Mouse (Mus musculus): Measurements from ENCODE around the gene Tanc1. TPM values are rescaled to one million over a fixed set of nuclear protein-coding genes. Genes with fewer than 3 reads are reported as not detected.
A peak's percentile ranks its signal among the peaks of the same experiment; 100 is the strongest.

Tanc1 gene
- polyA plus RNA-seq, 1 experiment from 2014 or later, result 27.7 TPM

- Histone ChIP-seq H3K27ac (no peak overlapping the region), H3K9me3 (no peaks in the 10 kb centered on the region), H3K4me1 (peaks cover 27% of the 10 kb centered on the region), H3K27me3 (ENCODE audit: poor library complexity, severe bottlenecking) (no peaks in the 10 kb centered on the region), H3K36me3 (replicated peaks) (peaks cover 18% of the 10 kb centered on the region), H3K4me3 (no peak overlapping the region)
- DNase-seq (ENCODE audit: extremely low spot score, low spot score), result no peak
- 92% methylated on average over 5 of the region's 5 CpGs for WGBS
Measured at GRCm38 (mm10) chr2:59762277-59762676, 150.4 kb downstream of the Tanc1 start.

- Histone ChIP-seq H3K4me1 (peaks cover 26% of the 10 kb centered on the region), H3K36me3 (replicated peaks) (peaks cover 6% of the 10 kb centered on the region), H3K9me3 (no peaks in the 10 kb centered on the region), H3K27ac (no peak overlapping the region), H3K4me3 (no peak overlapping the region), H3K27me3 (ENCODE audit: poor library complexity, severe bottlenecking) (no peaks in the 10 kb centered on the region)
- no peak for DNase-seq (ENCODE audit: extremely low spot score, low spot score)
- WGBS, result 82% methylated on average over 10 of the region's 10 CpGs
Measured at GRCm38 (mm10) chr2:59765671-59766070, 153.8 kb downstream of the Tanc1 start.

GRCm38 (mm10) chr2:59767893-59768292 is 156.1 kb downstream of the Tanc1 start:
- peaks cover 39% of the 10 kb centered on the region for H3K4me1 ChIP-seq

GRCm38 (mm10) chr2:59768661-59769384 is 157.0 kb downstream of the Tanc1 start:
- DNase-seq (ENCODE audit: extremely low spot score, low spot score), result no peak
- Histone ChIP-seq H3K9me3 (no peaks in the 10 kb centered on the region), H3K27ac (no peak overlapping the region), H3K4me3 (no peak overlapping the region), H3K4me1 (peaks cover 44% of the 10 kb centered on the region), H3K27me3 (ENCODE audit: poor library complexity, severe bottlenecking) (no peaks in the 10 kb centered on the region), H3K36me3 (replicated peaks) (peaks cover 15% of the 10 kb centered on the region)
- 93% methylated on average over 13 of the region's 13 CpGs for WGBS

More at GRCm38 (mm10) chr2:59767893-59768292, 156.1 kb downstream of the Tanc1 start:
- Histone ChIP-seq H3K4me3 (no peak overlapping the region), H3K27me3 (ENCODE audit: poor library complexity, severe bottlenecking) (no peaks in the 10 kb centered on the region), H3K36me3 (replicated peaks) (peaks cover 7% of the 10 kb centered on the region), H3K27ac (no peak overlapping the region), H3K9me3 (no peaks in the 10 kb centered on the region)
- WGBS, result 96% methylated on average over 4 of the region's 4 CpGs
- no peak for DNase-seq (ENCODE audit: extremely low spot score, low spot score)

GRCm38 (mm10) chr2:59769385-59769735 is 157.5 kb downstream of the Tanc1 start:
- whole genome bisulfite sequencing, result 89% methylated on average over 3 of the region's 3 CpGs
- Histone ChIP-seq H3K4me3 (no peak overlapping the region), H3K4me1 (peaks cover 44% of the 10 kb centered on the region), H3K27ac (no peak overlapping the region), H3K9me3 (no peaks in the 10 kb centered on the region), H3K36me3 (replicated peaks) (peaks cover 14% of the 10 kb centered on the region), H3K27me3 (ENCODE audit: poor library complexity, severe bottlenecking) (no peaks in the 10 kb centered on the region)
- DNase-seq (ENCODE audit: extremely low spot score, low spot score), result no peak

GRCm38 (mm10) chr2:59771708-59772107 is 159.9 kb downstream of the Tanc1 start:
- WGBS, result 85% methylated on average over 8 of the region's 8 CpGs
- no peak for DNase-seq (ENCODE audit: extremely low spot score, low spot score)
- Histone ChIP-seq H3K27me3 (ENCODE audit: poor library complexity, severe bottlenecking) (no peaks in the 10 kb centered on the region), H3K36me3 (replicated peaks) (peaks cover 21% of the 10 kb centered on the region), H3K4me1 (peaks cover 53% of the 10 kb centered on the region), H3K27ac (peak overlapping the region; percentile 51), H3K9me3 (no peaks in the 10 kb centered on the region), H3K4me3 (no peak overlapping the region)

GRCm38 (mm10) chr2:59772261-59772683 is 160.4 kb downstream of the Tanc1 start:
- Histone ChIP-seq H3K4me3 (no peak overlapping the region), H3K4me1 (peaks cover 53% of the 10 kb centered on the region), H3K9me3 (no peaks in the 10 kb centered on the region), H3K27me3 (ENCODE audit: poor library complexity, severe bottlenecking) (no peaks in the 10 kb centered on the region), H3K36me3 (replicated peaks) (peaks cover 21% of the 10 kb centered on the region), H3K27ac (peak overlapping the region; percentile 51)
- DNase-seq (ENCODE audit: extremely low spot score, low spot score), result no peak
- WGBS, result 53% methylated on average over 12 of the region's 12 CpGs

- H3K4me1 ChIP-seq, result peaks cover 50% of the 10 kb centered on the region
- no peaks in the 10 kb centered on the region for H3K9me3 ChIP-seq
- 87% methylated on average over 6 of the region's 6 CpGs for WGBS
- H3K27me3 ChIP-seq (ENCODE audit: poor library complexity, severe bottlenecking), result no peaks in the 10 kb centered on the region
- no peak overlapping the region for H3K27ac ChIP-seq
- H3K4me3 ChIP-seq, result no peak overlapping the region
- no peak for DNase-seq (ENCODE audit: extremely low spot score, low spot score)
- peaks cover 27% of the 10 kb centered on the region for H3K36me3 ChIP-seq (replicated peaks)
Measured at GRCm38 (mm10) chr2:59774374-59774773, 162.5 kb downstream of the Tanc1 start.

GRCm38 (mm10) chr2:59775148-59775547 is 163.3 kb downstream of the Tanc1 start:
- no peaks in the 10 kb centered on the region for H3K27me3 ChIP-seq (ENCODE audit: poor library complexity, severe bottlenecking)
- no peak overlapping the region for H3K4me3 ChIP-seq
- no peak overlapping the region for H3K27ac ChIP-seq
- no peak for DNase-seq (ENCODE audit: extremely low spot score, low spot score)
- peaks cover 49% of the 10 kb centered on the region for H3K4me1 ChIP-seq
- H3K36me3 ChIP-seq (replicated peaks), result peaks cover 31% of the 10 kb centered on the region
- H3K9me3 ChIP-seq, result no peaks in the 10 kb centered on the region
- 83% methylated on average over 5 of the region's 5 CpGs for WGBS

GRCm38 (mm10) chr2:59775820-59776219 is 164.0 kb downstream of the Tanc1 start:
- H3K27me3 ChIP-seq (ENCODE audit: poor library complexity, severe bottlenecking), result no peaks in the 10 kb centered on the region
- peaks cover 31% of the 10 kb centered on the region for H3K36me3 ChIP-seq (replicated peaks)
- H3K27ac ChIP-seq, result no peak overlapping the region
- DNase-seq (ENCODE audit: extremely low spot score, low spot score), result no peak
- H3K9me3 ChIP-seq, result no peaks in the 10 kb centered on the region
- peaks cover 44% of the 10 kb centered on the region for H3K4me1 ChIP-seq
- 83% methylated on average over 6 of the region's 6 CpGs for WGBS
- H3K4me3 ChIP-seq, result no peak overlapping the region

GRCm38 (mm10) chr2:59779355-59779754 is 167.5 kb downstream of the Tanc1 start:
- Histone ChIP-seq H3K27me3 (ENCODE audit: poor library complexity, severe bottlenecking) (no peaks in the 10 kb centered on the region), H3K27ac (0 out of 2 replicates have a peak overlapping the region, but pooled peaks have one; percentile 9), H3K4me3 (no peak overlapping the region), H3K36me3 (replicated peaks) (peaks cover 25% of the 10 kb centered on the region), H3K4me1 (peaks cover 32% of the 10 kb centered on the region), H3K9me3 (no peaks in the 10 kb centered on the region)
- WGBS, result 90% methylated on average over 10 of the region's 10 CpGs
- DNase-seq (ENCODE audit: extremely low spot score, low spot score), result no peak

GRCm38 (mm10) chr2:59780240-59780639 is 168.4 kb downstream of the Tanc1 start:
- no peak overlapping the region for H3K4me3 ChIP-seq
- H3K27me3 ChIP-seq (ENCODE audit: poor library complexity, severe bottlenecking), result no peaks in the 10 kb centered on the region
- no peak overlapping the region for H3K27ac ChIP-seq
- 88% methylated on average over 5 of the region's 5 CpGs for WGBS
- H3K36me3 ChIP-seq (replicated peaks), result peaks cover 23% of the 10 kb centered on the region
- peaks cover 28% of the 10 kb centered on the region for H3K4me1 ChIP-seq
- DNase-seq (ENCODE audit: extremely low spot score, low spot score), result no peak
- H3K9me3 ChIP-seq, result no peaks in the 10 kb centered on the region

- no peak for DNase-seq (ENCODE audit: extremely low spot score, low spot score)
- Histone ChIP-seq H3K4me3 (no peak overlapping the region), H3K27me3 (ENCODE audit: poor library complexity, severe bottlenecking) (no peaks in the 10 kb centered on the region), H3K9me3 (no peaks in the 10 kb centered on the region), H3K27ac (no peak overlapping the region), H3K36me3 (replicated peaks) (peaks cover 38% of the 10 kb centered on the region), H3K4me1 (peaks cover 17% of the 10 kb centered on the region)
- WGBS, result 84% methylated on average over 12 of the region's 12 CpGs
Measured at GRCm38 (mm10) chr2:59783055-59783831, 171.4 kb downstream of the Tanc1 start.
